Mouse (Mus musculus) lung, postnatal 0 days (tissue): ENCODE results near the gene Gm20696.

Experiments used
- CTCF ChIP-seq: IDR thresholded peaks from 2 replicates; pipeline ENCODE4 v1.5.1; 2016; ENCODE audit warnings: antibody characterized with exemption, mild to moderate bottlenecking
- EP300 ChIP-seq: IDR thresholded peaks from 2 replicates; pipeline ENCODE4 v1.6.1; 2016; ENCODE audit warnings: antibody characterized with exemption, mild to moderate bottlenecking, control low read depth

GRCm38 (mm10) chr6:99572071-99572470, 94.5 kb downstream of the Gm20696 start:
- no peak for TF ChIP-seq EP300
- TF ChIP-seq CTCF = no peak
